Mouse (Mus musculus) liver, embryonic 14.5 days (tissue): Measurements from ENCODE around the gene Rab8b.

Experiments used
- CTCF ChIP-seq: IDR thresholded peaks from 2 replicates; pipeline ENCODE4 v1.5.1; 2016; ENCODE audit warnings: antibody characterized with exemption, low read depth, control low read depth
- EP300 ChIP-seq: IDR thresholded peaks from 2 replicates; pipeline ENCODE4 v1.6.1; 2016; ENCODE audit warnings: antibody characterized with exemption, low read depth

DNA sequence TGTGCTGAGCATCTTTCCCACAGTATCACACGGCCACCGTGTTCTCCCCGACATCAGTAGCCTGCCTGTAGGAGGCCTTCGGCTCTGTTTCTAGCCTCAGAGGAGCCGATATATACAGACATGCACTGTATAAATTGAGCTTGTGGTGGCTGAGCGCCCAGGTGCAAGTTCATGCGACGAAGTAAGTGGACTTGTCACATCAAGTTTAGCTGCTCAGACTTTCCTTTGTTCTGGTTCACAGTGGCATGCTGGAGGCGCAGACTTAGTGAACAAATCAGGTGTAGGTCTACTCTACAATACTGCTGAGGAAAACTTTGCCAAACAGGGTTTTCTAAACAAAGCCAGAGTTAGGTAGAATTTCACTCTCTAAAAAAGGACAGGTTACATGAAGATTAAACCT is 13.5 kb downstream of the Rab8b start:
- TF ChIP-seq CTCF (no peak), EP300 (no peak)
